Mouse (Mus musculus) lung, adult 2 months (tissue): ENCODE measurements around the gene Cyp21a1. TPM values are rescaled to one million over a fixed set of nuclear protein-coding genes. Genes with fewer than 3 reads are reported as not detected.
"Not testable (repeated sequence)": the region's sequence is repeated elsewhere in the genome, so short reads cannot be mapped to it uniquely, and the experiment has no call there.

Experiments used
- DNase-seq: peaks from one replicate; pipeline ENCODE4 v3.0.0; 2022
- H3K4me1 ChIP-seq: fragments of 200-500 bp; 2 replicates; pipeline ENCODE4 v1.6.1; 2011; ENCODE audit warnings: low read length; ENCODE audit not compliant: control insufficient read depth, insufficient read depth
- H3K4me3 ChIP-seq: fragments of 200-500 bp; replicated peaks from 2 replicates; pipeline ENCODE3; 2011; ENCODE audit warnings: low read depth, mild to moderate bottlenecking, control low read depth, low read length; ENCODE audit errors: extremely low read depth
- CTCF ChIP-seq: fragments of 200-500 bp; IDR thresholded peaks from 2 replicates; pipeline ENCODE4 v1.5.1; 2011; ENCODE audit warnings: mild to moderate bottlenecking, low read length, control low read depth; ENCODE audit not compliant: insufficient read depth
- POLR2A ChIP-seq: fragments of 200-500 bp; IDR thresholded peaks from 2 replicates; pipeline ENCODE4 v1.6.1; 2011; ENCODE audit warnings: low read depth, mild to moderate bottlenecking, control low read depth, low read length, borderline replicate concordance; ENCODE audit errors: extremely low read depth
- WGBS: fragments of 180-500 bp; shearing (Covaris S2); methylation state at CpG from one replicate; pipeline ENCODE4 v1.1.7; 2018; 5-methylcytosine and 5-hydroxymethylcytosine counted together
- polyA plus RNA-seq: library from polyadenylated mRNA; depleted of rRNA; stranded (reverse); fragments of >200 nt; gene quantifications from 2 replicates; pipeline ENCODE4 v1.2.3, GENCODE M21; 2012

Gene Cyp21a1
- polyA plus RNA-seq, 1 experiment = 0.27 TPM

DNA sequence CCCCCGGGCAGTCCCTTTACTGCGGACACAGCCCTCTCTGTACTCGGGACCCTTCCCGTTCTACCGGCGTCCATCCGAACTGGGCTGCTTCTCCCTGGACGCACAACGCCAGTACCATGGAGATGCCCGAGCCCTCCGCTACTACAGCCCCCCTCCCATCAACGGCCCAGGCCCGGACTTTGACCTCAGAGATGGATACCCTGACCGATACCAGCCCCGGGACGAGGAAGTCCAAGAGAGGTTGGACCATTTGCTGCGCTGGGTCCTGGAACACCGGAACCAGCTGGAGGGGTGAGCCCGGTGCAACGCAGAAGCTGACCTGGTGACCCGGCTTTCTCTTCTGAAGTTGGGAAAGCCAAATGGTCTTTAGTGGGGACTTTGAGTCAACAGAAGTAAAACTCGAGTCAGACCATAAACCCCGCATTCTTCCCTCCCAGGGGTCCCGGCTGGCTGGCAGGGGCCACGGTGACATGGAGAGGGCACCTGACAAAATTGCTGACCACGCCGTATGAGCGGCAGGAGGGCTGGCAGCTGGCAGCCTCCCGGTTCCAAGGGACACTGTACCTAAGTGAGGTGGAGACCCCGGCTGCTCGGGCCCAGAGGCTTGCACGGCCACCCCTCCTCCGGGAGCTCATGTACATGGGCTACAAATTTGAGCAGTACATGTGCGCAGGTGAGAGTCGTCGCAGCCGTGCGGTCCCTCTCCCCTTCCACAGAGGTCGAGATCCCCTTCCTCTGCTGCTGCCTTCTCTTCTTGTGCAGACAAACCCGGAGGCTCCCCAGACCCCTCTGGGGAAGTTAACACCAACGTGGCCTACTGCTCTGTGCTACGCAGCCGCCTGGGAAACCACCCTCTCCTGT, 33.3 kb upstream of the Cyp21a1 start:
- 37% methylated on average over 43 of the region's 43 CpGs for WGBS
- no peak for TF ChIP-seq POLR2A
- no peak for TF ChIP-seq CTCF
- no peak for DNase-seq
- H3K4me1 ChIP-seq = peaks cover 11% of the 10 kb centered on the region
- peak overlapping the region; percentile 92 for H3K4me3 ChIP-seq

DNA sequence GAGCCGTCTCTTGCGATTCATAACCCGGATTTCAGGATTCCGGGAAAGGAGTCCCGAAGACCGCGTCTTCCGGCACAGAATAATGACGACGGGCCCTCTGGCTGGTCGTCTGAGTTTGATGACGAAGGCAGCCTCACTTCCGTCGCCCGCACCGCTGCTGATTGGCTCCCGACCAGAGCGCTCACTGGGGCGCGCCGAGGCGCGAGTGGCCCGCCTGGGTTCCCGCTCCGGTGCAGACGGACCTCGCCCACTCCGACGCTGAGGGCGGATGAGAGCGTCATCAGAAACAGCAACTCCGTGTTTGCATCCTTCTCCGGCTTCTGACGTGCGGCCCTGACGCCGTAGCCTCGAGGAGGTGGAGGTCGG, 32.5 kb upstream of the Cyp21a1 start, which contains the start of the genes Stk19 and Dxo:
Gene Stk19, minus strand, starts transcription at position 90 of the 366 bp plus-strand sequence.
Gene Dxo, plus strand, starts transcription at position 164 of the 366 bp plus-strand sequence.
- TF ChIP-seq CTCF (no peak), POLR2A (peak; percentile 88)
- peak; percentile 97 for DNase-seq
- under 1% methylated on average over 40 of the region's 40 CpGs for WGBS

DNA sequence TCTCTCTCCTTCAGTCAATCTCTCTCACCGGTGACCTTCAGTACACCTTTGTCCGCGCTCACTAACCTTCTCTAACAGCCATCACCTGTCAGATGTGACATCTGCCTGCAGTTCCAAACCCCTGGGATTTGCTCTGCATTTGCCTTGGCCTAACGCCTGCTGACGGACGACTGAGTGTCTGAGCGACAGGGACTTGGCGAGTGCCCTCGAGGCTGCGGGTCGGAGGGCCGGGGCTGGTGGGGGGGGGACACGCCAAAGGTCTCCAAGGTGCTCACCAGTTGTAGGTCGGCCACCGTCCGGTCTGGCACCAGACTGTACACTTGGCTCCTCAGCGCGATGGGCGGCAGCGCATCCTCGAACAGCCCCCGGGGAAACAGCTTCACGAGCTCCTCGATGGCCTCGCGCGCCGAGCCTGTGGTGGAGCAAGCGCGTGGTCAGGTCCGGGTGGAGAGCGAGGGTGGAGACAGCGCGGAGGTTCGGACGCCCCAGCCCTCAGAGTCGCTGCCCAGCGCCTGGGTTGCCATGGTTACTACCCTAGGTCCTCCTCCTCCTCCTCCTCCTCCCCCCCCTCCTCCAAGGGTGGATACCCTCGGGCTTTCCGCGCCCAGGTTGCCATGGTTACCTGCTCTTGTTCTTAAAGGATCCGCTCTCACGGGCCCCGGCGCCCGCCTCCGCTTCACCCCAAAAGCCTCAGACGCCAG, 31.9 kb upstream of the Cyp21a1 start:
- WGBS = 4% methylated on average over 48 of the region's 48 CpGs
- DNase-seq = no peak
- Histone ChIP-seq H3K4me3 (peak overlapping the region; percentile 83), H3K4me1 (peaks cover 11% of the 10 kb centered on the region)
- no peak for TF ChIP-seq POLR2A
- TF ChIP-seq CTCF = no peak

More for the DNA sequence above, 32.5 kb upstream of the Cyp21a1 start, which contains the start of the genes Stk19 and Dxo:
- Histone ChIP-seq H3K4me3 (peak within 1 kb of the TSS; percentile 92), H3K4me1 (peaks cover 11% of the 10 kb centered on the region)

DNA sequence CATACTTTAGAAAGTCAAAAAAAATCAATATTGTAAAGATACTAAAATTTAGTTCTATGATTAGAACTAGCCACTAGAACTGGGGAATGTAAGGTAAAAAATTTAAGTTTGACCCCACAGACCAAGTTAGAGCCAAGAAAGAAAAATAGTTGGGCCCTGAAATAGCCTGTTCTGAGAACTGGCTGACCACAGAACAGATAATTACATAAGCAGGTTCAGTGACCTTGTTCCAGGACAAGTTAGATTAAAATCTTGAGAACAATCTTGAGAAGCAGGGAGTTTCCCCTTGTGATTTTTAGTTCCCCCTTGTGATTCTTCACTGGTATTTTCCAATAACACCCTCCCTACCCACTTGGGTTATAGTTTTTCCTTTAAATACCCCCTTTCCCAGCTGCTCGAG, 26.4 kb upstream of the Cyp21a1 start:
- WGBS = 97% methylated on average over 1 of the region's 1 CpGs
- not testable (repeated sequence) for H3K4me3 ChIP-seq, DNase-seq, H3K4me1 ChIP-seq

DNA sequence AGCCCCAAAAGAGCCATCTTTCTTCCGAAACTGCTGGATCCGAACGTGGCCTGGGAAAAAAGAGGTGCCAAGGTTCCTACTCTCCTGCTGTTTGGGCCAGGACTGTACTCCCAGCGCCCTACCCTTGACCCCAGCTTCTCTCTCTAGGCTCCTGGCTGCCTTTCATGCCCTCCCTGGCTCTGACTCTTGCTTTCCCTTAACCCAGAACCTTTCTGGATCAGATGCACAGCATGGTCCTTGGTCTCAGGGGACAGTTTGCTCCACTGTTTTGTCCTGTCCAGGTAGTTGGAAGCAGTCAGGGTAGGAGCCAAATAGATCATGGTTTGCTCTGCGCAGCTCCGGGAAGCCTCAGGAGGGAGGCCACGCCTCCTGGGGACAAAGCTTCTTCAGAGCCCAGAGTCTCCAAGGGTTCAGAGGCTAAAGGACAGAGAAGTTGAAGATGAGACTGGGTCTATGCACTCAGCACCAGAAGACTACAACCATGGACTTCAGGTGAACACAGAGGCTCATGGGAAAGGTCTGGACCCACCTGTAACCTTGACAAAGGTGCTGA, 10.5 kb upstream of the Cyp21a1 start:
- Histone ChIP-seq H3K4me1 (no peaks in the 10 kb centered on the region), H3K4me3 (no peak overlapping the region)
- WGBS = 73% methylated on average over 7 of the region's 7 CpGs
- TF ChIP-seq POLR2A (no peak), CTCF (no peak)
- DNase-seq = no peak

DNA sequence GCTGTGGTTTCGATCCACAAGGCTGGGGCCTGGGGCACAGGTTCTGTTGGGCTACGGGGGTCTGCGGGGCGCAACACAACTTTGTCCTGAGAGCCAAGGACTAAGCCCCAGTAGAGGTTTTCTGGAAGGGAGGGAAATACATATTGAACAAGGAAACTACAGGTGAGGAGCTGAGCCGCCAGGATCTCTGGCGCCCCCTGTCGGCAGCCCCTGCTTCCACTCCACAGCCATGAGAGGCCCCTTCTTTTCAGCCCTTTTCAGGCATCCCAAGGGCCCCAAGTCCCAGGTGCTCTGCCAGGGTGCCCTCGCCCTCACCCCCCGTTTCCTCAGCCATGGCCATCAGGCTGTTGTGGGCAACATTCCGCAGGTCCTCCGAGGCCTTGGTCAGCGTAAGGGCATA, 9.4 kb upstream of the Cyp21a1 start:
- not testable (repeated sequence) for H3K4me1 ChIP-seq
- WGBS = 61% methylated on average over 12 of the region's 12 CpGs
- DNase-seq = peak; percentile 37

DNA sequence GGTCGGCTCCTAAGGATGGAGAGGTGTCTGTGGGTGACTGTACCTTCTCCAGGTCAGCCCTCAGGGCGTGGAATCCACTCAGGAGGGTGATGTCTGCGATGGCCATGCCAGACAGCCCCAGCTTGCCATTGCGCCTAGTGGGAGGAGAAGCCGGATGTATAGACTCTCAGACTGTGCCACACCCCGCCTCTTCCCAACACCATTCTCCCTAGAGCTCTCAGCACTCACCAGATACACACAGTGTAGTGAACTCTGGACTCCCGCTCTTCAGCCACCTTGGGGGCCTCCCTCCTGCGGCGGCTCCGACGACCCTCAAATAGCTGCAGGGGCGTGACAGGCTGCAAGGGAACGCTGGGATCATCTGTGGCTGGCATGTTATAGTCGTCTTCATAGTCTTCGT, 6.9 kb upstream of the Cyp21a1 start:
- 69% methylated on average over 15 of the region's 15 CpGs for WGBS
- DNase-seq = no peak
- no peak overlapping the region for H3K4me3 ChIP-seq
- H3K4me1 ChIP-seq = no peaks in the 10 kb centered on the region
- TF ChIP-seq CTCF = no peak
- no peak for TF ChIP-seq POLR2A

More for the DNA sequence above, 9.4 kb upstream of the Cyp21a1 start:
- TF ChIP-seq CTCF = peak; percentile 61
- not testable (repeated sequence) for H3K4me3 ChIP-seq

DNA sequence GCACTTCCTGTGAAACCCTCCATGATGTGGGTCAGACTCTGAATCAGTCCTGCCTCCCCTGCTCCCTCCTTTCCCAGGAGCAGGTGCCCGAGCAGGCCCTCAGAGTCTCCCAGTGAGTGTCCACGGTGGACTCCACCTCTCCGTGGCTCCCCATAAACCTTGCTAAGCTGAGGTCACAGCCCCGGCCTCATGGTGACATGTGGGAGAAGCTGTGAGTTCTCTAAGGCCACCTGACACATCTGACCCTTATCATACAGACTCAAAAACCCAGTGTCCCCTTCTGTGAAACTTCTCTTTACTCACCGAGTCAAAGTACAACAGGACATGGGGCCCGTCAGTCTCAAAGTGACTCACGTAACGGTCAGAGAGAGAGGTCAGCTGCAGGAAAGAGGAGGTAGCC, 6.5 kb upstream of the Cyp21a1 start:
- not testable (repeated sequence) for H3K4me1 ChIP-seq, DNase-seq, H3K4me3 ChIP-seq
- WGBS = 79% methylated on average over 8 of the region's 8 CpGs

DNA sequence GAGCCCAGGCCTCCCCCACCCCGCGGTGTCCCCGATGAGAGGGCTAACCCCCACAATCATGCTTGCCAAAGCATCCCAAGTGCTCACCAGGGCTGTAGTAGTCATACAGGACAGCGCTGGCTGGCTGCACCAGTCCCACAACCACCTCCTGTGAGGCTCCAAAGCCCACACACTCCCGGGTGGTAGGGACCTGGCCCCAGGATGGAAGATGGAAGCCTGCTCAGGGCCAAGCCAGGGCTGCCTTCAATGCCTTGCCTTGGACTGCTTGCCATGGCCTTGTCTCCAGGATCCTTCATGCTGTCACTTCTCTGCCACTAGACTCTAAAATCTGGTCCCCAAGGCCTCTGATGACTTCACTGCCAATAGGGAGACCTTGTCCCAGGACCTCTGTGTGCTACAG, 6.0 kb upstream of the Cyp21a1 start:
- not testable (repeated sequence) for H3K4me1 ChIP-seq, H3K4me3 ChIP-seq, DNase-seq
- 90% methylated on average over 5 of the region's 5 CpGs for WGBS
